In the genomic region with DNA sequence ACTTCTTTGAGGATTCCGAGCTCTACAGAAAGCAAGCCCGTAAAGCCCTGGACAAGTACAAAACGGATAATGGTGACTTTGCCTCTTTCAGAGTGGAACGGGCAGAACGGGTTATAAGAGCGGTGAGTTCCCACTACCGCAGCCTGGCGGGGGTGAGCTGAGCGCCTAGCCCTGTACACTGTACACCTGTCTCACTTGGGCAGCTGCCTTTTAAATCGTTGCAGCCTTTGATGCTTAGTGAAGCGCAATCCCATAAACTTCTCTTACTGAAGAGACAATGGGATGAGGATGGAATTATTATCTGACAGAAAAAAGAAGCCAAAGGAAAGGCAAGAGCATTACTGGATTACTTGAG, we compare ENCODE assay signal across 19 mouse cellular contexts. TPM values are rescaled to one million over a fixed set of nuclear protein-coding genes. Genes with fewer than 3 reads are reported as not detected.
DNase-seq lines count a peak whose midpoint lies in the region; ATAC-seq lines count a peak whose summit lies in the region.
"Had no signal": no experiment of that assay in that cellular context is flagged by ENCODE, and none has a peak within 500 bp of the region (broad histone marks: within the 10 kb centered on the region; RNA-seq: fewer than 3 reads in every experiment).

No protein-coding gene starts in this region.

- DNase-seq in forebrain, embryonic 11.5 days (ENCODE audit: low spot score), result no peak
- DNase-seq in forebrain, embryonic 14.5 days (ENCODE audit: low spot score), result no peak
- DNase-seq in ES-CJ7 (ENCODE audit: low read depth, low spot score), result peak; percentile 17
- no peak for DNase-seq in cerebellum, adult 18-20 months
- DNase-seq: cerebellum, adult 11 months; gastrocnemius, adult 2 months; heart, adult 18-20 months; thymus, adult 18-20 months had no signal

- H3K4me2 ChIP-seq in forebrain, embryonic 11.5 days (ENCODE audit: low read depth, low read length, severe bottlenecking), result 0 out of 2 replicates have a peak overlapping the region, but pooled peaks have one; percentile 5
- no peak overlapping the region for H3K4me2 ChIP-seq in forebrain, embryonic 14.5 days (ENCODE audit: low read length)
- H3K4me2 ChIP-seq in hindbrain, embryonic 13.5 days, result peak overlapping the region; percentile 6
- peak overlapping the region; percentile 15; the same call in 1 of the 2 replicates for H3K4me2 ChIP-seq in midbrain, embryonic 15.5 days
- H3K4me2 ChIP-seq in kidney, embryonic 14.5 days (replicated peaks; ENCODE audit: low read depth, low read length), result no peak overlapping the region
- H3K4me2 ChIP-seq: kidney, embryonic 15.5 days; liver, embryonic 12.5 days; lung, embryonic 15.5 days had no signal

- 78% methylated on average over 11 of the region's 11 CpGs for WGBS in forebrain, embryonic 11.5 days
- 78% methylated on average over 11 of the region's 11 CpGs for WGBS in forebrain, embryonic 14.5 days
- WGBS in hindbrain, embryonic 13.5 days, result 57% methylated on average over 11 of the region's 11 CpGs
- 61% methylated on average over 11 of the region's 11 CpGs for WGBS in midbrain, embryonic 15.5 days
- 81% methylated on average over 11 of the region's 11 CpGs for WGBS in kidney, embryonic 14.5 days

- H3K9ac ChIP-seq in forebrain, embryonic 11.5 days (ENCODE audit: low read length), result no peak overlapping the region
- no peak overlapping the region for H3K9ac ChIP-seq in forebrain, embryonic 14.5 days (ENCODE audit: low read length)
- no peak overlapping the region for H3K9ac ChIP-seq in hindbrain, embryonic 13.5 days
- no peak overlapping the region for H3K9ac ChIP-seq in midbrain, embryonic 15.5 days
- H3K9ac ChIP-seq in kidney, embryonic 14.5 days (ENCODE audit: low read depth, low read length), result no peak overlapping the region
- H3K9ac ChIP-seq: kidney, embryonic 15.5 days; liver, embryonic 12.5 days; lung, embryonic 15.5 days had no signal

- no peaks in the 10 kb centered on the region for H3K9me3 ChIP-seq in forebrain, embryonic 11.5 days (ENCODE audit: control insufficient read depth, low read length)
- no peaks in the 10 kb centered on the region for H3K9me3 ChIP-seq in forebrain, embryonic 14.5 days (replicated peaks; ENCODE audit: control insufficient read depth, low read length)
- H3K9me3 ChIP-seq in hindbrain, embryonic 13.5 days, result no peaks in the 10 kb centered on the region
- no peaks in the 10 kb centered on the region for H3K9me3 ChIP-seq in midbrain, embryonic 15.5 days
- no peaks in the 10 kb centered on the region for H3K9me3 ChIP-seq in kidney, embryonic 14.5 days (ENCODE audit: control insufficient read depth, low read length)
- H3K9me3 ChIP-seq: kidney, embryonic 15.5 days; liver, embryonic 12.5 days; lung, embryonic 15.5 days had no signal

- H3K36me3 ChIP-seq in forebrain, embryonic 11.5 days (ENCODE audit: control insufficient read depth, insufficient read depth, low read length), result no peaks in the 10 kb centered on the region
- H3K36me3 ChIP-seq in forebrain, embryonic 14.5 days (ENCODE audit: control insufficient read depth, insufficient read depth, low read length), result no peaks in the 10 kb centered on the region
- no peaks in the 10 kb centered on the region for H3K36me3 ChIP-seq in hindbrain, embryonic 13.5 days
- H3K36me3 ChIP-seq in midbrain, embryonic 15.5 days (replicated peaks), result no peaks in the 10 kb centered on the region
- H3K36me3 ChIP-seq in kidney, embryonic 14.5 days (ENCODE audit: control insufficient read depth, insufficient read depth, low read length), result no peaks in the 10 kb centered on the region
- H3K36me3 ChIP-seq: kidney, embryonic 15.5 days; liver, embryonic 12.5 days; lung, embryonic 15.5 days had no signal

- no peaks in the 10 kb centered on the region for H3K27me3 ChIP-seq in forebrain, embryonic 11.5 days (ENCODE audit: control insufficient read depth, insufficient read depth, low read length)
- H3K27me3 ChIP-seq in forebrain, embryonic 14.5 days (replicated peaks; ENCODE audit: control insufficient read depth, insufficient read depth, low read length), result no peaks in the 10 kb centered on the region
- no peaks in the 10 kb centered on the region for H3K27me3 ChIP-seq in hindbrain, embryonic 13.5 days
- H3K27me3 ChIP-seq in midbrain, embryonic 15.5 days (replicated peaks), result no peaks in the 10 kb centered on the region
- no peaks in the 10 kb centered on the region for H3K27me3 ChIP-seq in kidney, embryonic 14.5 days (ENCODE audit: control insufficient read depth, insufficient read depth, low read length)
- H3K27me3 ChIP-seq: kidney, embryonic 15.5 days; liver, embryonic 12.5 days; lung, embryonic 15.5 days had no signal

- no peak overlapping the region for H3K4me3 ChIP-seq in forebrain, embryonic 11.5 days (ENCODE audit: low read depth, low read length)
- no peak overlapping the region for H3K4me3 ChIP-seq in forebrain, embryonic 14.5 days (ENCODE audit: low read depth, low read length)
- no peak overlapping the region for H3K4me3 ChIP-seq in hindbrain, embryonic 13.5 days
- no peak overlapping the region for H3K4me3 ChIP-seq in midbrain, embryonic 15.5 days
- H3K4me3 ChIP-seq in kidney, embryonic 14.5 days (ENCODE audit: low read length), result no peak overlapping the region
- H3K4me3 ChIP-seq: erythroblast, embryonic 14.5 days; gastrocnemius, adult 2 months; kidney, embryonic 15.5 days; liver, embryonic 12.5 days; lung, embryonic 15.5 days; myocyte had no signal

- 0 out of 2 replicates have a peak overlapping the region, but pooled peaks have one; percentile 15 for H3K27ac ChIP-seq in forebrain, embryonic 11.5 days (ENCODE audit: low read depth, low read length)
- no peak overlapping the region for H3K27ac ChIP-seq in forebrain, embryonic 14.5 days (ENCODE audit: low read depth, low read length)
- no peak overlapping the region for H3K27ac ChIP-seq in hindbrain, embryonic 13.5 days
- no peak overlapping the region for H3K27ac ChIP-seq in midbrain, embryonic 15.5 days
- no peak overlapping the region for H3K27ac ChIP-seq in kidney, embryonic 14.5 days (ENCODE audit: low read depth, low read length)
- H3K27ac ChIP-seq: gastrocnemius, adult 2 months; kidney, embryonic 15.5 days; liver, embryonic 12.5 days; lung, embryonic 15.5 days had no signal

- no peak for ATAC-seq in forebrain, embryonic 11.5 days (replicated peaks; ENCODE audit: low FRiP score)
- no peak; the same call in 1 of the 2 replicates for ATAC-seq in forebrain, embryonic 14.5 days
- 0 out of 2 replicates have a peak, but pooled peaks have one; percentile 32 for ATAC-seq in hindbrain, embryonic 13.5 days (ENCODE audit: low FRiP score)
- ATAC-seq in midbrain, embryonic 15.5 days (replicated peaks), result peak; percentile 62
- no peak for ATAC-seq in cerebellum, adult (ENCODE audit: insufficient number of reproducible peaks, low FRiP score, low TSS enrichment)
- ATAC-seq in kidney, embryonic 14.5 days (ENCODE audit: low FRiP score, low TSS enrichment), result no peak
- ATAC-seq: inflammation-experienced regulatory T-cells, adult 6 months; liver, embryonic 12.5 days had no signal

- no peaks in the 10 kb centered on the region for H3K4me1 ChIP-seq in forebrain, embryonic 11.5 days (replicated peaks; ENCODE audit: control insufficient read depth, insufficient read depth, low read length)
- H3K4me1 ChIP-seq in forebrain, embryonic 14.5 days (ENCODE audit: control insufficient read depth, insufficient read depth, low read length), result no peaks in the 10 kb centered on the region
- no peaks in the 10 kb centered on the region; the same call in none of the 2 replicates for H3K4me1 ChIP-seq in hindbrain, embryonic 13.5 days (replicated peaks)
- no peaks in the 10 kb centered on the region for H3K4me1 ChIP-seq in midbrain, embryonic 15.5 days
- H3K4me1 ChIP-seq in kidney, embryonic 14.5 days (ENCODE audit: control insufficient read depth, insufficient read depth, low read length), result no peaks in the 10 kb centered on the region
- H3K4me1 ChIP-seq: liver, embryonic 12.5 days; lung, embryonic 15.5 days had no signal

RNA-seq across cellular contexts. Expression of a gene that starts 5.2 kb away (rescaled TPM):
- 0.32 TPM in 1 of 2 replicates, not detected in the other for polyA plus RNA-seq in forebrain, embryonic 11.5 days (2014; fragmentation: Nextera tagmentation; extraction: Ambion mirVana)
- not detected in 2 replicates for polyA plus RNA-seq in forebrain, embryonic 14.5 days (2014; fragmentation: Nextera tagmentation; extraction: Ambion mirVana)
- 0.22 TPM in 1 of 2 replicates, not detected in the other for polyA plus RNA-seq in hindbrain, embryonic 13.5 days (2015; fragmentation: Nextera tagmentation; extraction: Ambion mirVana)
- 0.13 and 0.31 TPM in 2 replicates for polyA plus RNA-seq in midbrain, embryonic 15.5 days (2015; fragmentation: Nextera tagmentation; extraction: Ambion mirVana)
- polyA plus RNA-seq in kidney, embryonic 14.5 days (2014; fragmentation: Nextera tagmentation; extraction: Ambion mirVana), result not detected in 2 replicates
- polyA plus RNA-seq: erythroblast, embryonic 14.5 days; heart, embryonic 16.5 days; inflammation-experienced regulatory T-cells, adult 6 months; kidney, embryonic 15.5 days; lung, embryonic 15.5 days; myocyte had no signal

RNA-seq across cellular contexts. Expression of a gene that starts 37.9 kb away (rescaled TPM):
- polyA plus RNA-seq in forebrain, embryonic 11.5 days (2014; fragmentation: Nextera tagmentation; extraction: Ambion mirVana), result not detected in 2 replicates
- polyA plus RNA-seq in forebrain, embryonic 14.5 days (2014; fragmentation: Nextera tagmentation; extraction: Ambion mirVana), result not detected in 2 replicates
- not detected in 2 replicates for polyA plus RNA-seq in hindbrain, embryonic 13.5 days (2015; fragmentation: Nextera tagmentation; extraction: Ambion mirVana)
- polyA plus RNA-seq in midbrain, embryonic 15.5 days (2015; fragmentation: Nextera tagmentation; extraction: Ambion mirVana), result not detected in 2 replicates
- not detected in 2 replicates for polyA plus RNA-seq in kidney, embryonic 14.5 days (2014; fragmentation: Nextera tagmentation; extraction: Ambion mirVana)
- polyA plus RNA-seq: erythroblast, embryonic 14.5 days; heart, embryonic 16.5 days; lung, embryonic 15.5 days had no signal

Comparison
In these comparisons a context has a peak if more than half of its experiments do, and no peak if none do; other contexts are left out.
1. H3K4me2 ChIP-seq: peak in forebrain, embryonic 11.5 days (single experiment), hindbrain, embryonic 13.5 days (single experiment) and midbrain, embryonic 15.5 days (single experiment); none in forebrain, embryonic 14.5 days (single experiment) and kidney, embryonic 14.5 days (single experiment).
2. ATAC-seq: peak in hindbrain, embryonic 13.5 days (single experiment) and midbrain, embryonic 15.5 days (single experiment); none in forebrain, embryonic 11.5 days (single experiment), forebrain, embryonic 14.5 days (single experiment), cerebellum, adult (single experiment) and kidney, embryonic 14.5 days (single experiment).